In the genomic region with DNA sequence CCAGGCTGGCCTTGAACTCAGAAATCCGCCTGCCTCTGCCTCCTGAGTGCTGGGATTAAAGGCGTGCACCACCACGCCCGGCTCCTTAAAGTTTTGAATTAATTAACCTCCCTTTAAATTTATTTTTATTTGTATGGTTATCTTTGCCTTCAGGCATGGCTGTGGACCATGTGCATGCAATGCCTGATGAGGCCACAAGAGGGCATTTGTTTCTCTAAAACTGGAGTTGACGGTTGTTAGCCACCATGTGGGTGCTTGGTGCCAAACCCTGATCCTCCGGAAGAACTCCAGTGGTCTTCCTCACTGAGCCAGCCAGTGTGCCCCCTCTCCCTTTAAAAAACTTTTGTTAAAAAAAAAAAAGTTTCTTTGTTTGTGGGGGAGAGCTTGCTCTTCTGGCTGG, we compare ENCODE assay signal across 8 mouse cellular contexts. TPM values are rescaled to one million over a fixed set of nuclear protein-coding genes. Genes with fewer than 3 reads are reported as not detected.
A peak's percentile ranks its signal among the peaks of the same experiment; 100 is the strongest.
DNase-seq lines count a peak whose midpoint lies in the region; ATAC-seq and TF ChIP-seq lines count a peak whose summit lies in the region.
"Had no signal": no experiment of that assay in that cellular context is flagged by ENCODE, and none has a peak within 500 bp of the region (broad histone marks: within the 10 kb centered on the region; RNA-seq: fewer than 3 reads in every experiment).

No protein-coding gene starts in this region.

- DNase-seq in layer of hippocampus, adult 11-12 months (ENCODE audit: low spot score): peak; percentile 29
- no peak for DNase-seq in layer of hippocampus, adult 9-10 months (ENCODE audit: low spot score)
- DNase-seq in ES-E14 (ENCODE audit: low read depth, low spot score): peak; percentile 71
- peak; percentile 53 to 75 for DNase-seq in heart, postnatal 10 days
- DNase-seq in lung, embryonic 14.5 days: peak; percentile 77
- peak; percentile 48 to 66 for DNase-seq in spleen, postnatal 14 days (ENCODE audit: low spot score in 2 of 2)

- no peak overlapping the region for H3K9ac ChIP-seq in ES-E14 (ENCODE audit: insufficient read depth, low read depth, low read length, poor library complexity, severe bottlenecking)
- H3K9ac ChIP-seq in lung, embryonic 14.5 days: no peak overlapping the region

- 63% methylated on average over 6 of the region's 6 CpGs for WGBS in lung, embryonic 14.5 days

- H3K27ac ChIP-seq in ES-E14 (ENCODE audit: insufficient read depth, low read depth, low read length, poor library complexity, severe bottlenecking): no peak overlapping the region
- no peak overlapping the region for H3K27ac ChIP-seq in bone marrow macrophage, adult 2 months (ENCODE audit: insufficient read depth, low read depth, low read length)
- no peak overlapping the region for H3K27ac ChIP-seq in lung, embryonic 14.5 days (ENCODE audit: low read depth)
- H3K27ac ChIP-seq: heart, embryonic 13.5 days had no signal

- H3K4me3 ChIP-seq in ES-E14 (ENCODE audit: insufficient read depth in 1 of 2, low read depth in 1 of 2, low read length in 2 of 2, poor library complexity in 1 of 2, severe bottlenecking in 1 of 2): no peak overlapping the region
- no peak overlapping the region for H3K4me3 ChIP-seq in bone marrow macrophage, adult 2 months (ENCODE audit: insufficient read depth, low read length)
- H3K4me3 ChIP-seq in lung, embryonic 14.5 days (ENCODE audit: low read depth, low read length): no peak overlapping the region

- TF ChIP-seq CTCF in bone marrow macrophage, adult 2 months (IDR thresholded peaks at IDR 0.05; ENCODE audit: low read depth, low read length): peak; percentile 70
- peak; percentile 64 for TF ChIP-seq CTCF in lung, embryonic 14.5 days (IDR thresholded peaks at IDR 0.05; ENCODE audit: low read depth)

- H3K4me2 ChIP-seq in lung, embryonic 14.5 days: no peak overlapping the region

- H3K9me3 ChIP-seq in ES-E14 (ENCODE audit: control insufficient read depth, insufficient read depth, low read depth, low read length): no peaks in the 10 kb centered on the region
- no peaks in the 10 kb centered on the region for H3K9me3 ChIP-seq in lung, embryonic 14.5 days (ENCODE audit: low read depth, low read length)
- H3K9me3 ChIP-seq: heart, embryonic 13.5 days had no signal

- H3K36me3 ChIP-seq in ES-E14 (ENCODE audit: control insufficient read depth, insufficient read depth, low read length, poor library complexity, severe bottlenecking): no peaks in the 10 kb centered on the region
- no peaks in the 10 kb centered on the region for H3K36me3 ChIP-seq in lung, embryonic 14.5 days (ENCODE audit: insufficient read depth)
- H3K36me3 ChIP-seq: heart, embryonic 13.5 days had no signal

- H3K4me1 ChIP-seq in ES-E14 (ENCODE audit: control insufficient read depth in 2 of 2, insufficient read depth in 2 of 2, low read length in 2 of 2, poor library complexity in 1 of 2): 0 out of 4 replicates have a peak, but pooled peaks cover 0 to 2% of the 10 kb centered on the region in 2 experiments
- peaks cover 3% of the 10 kb centered on the region for H3K4me1 ChIP-seq in bone marrow macrophage, adult 2 months (ENCODE audit: control insufficient read depth, insufficient read depth, low read length)
- no peaks in the 10 kb centered on the region for H3K4me1 ChIP-seq in lung, embryonic 14.5 days (ENCODE audit: insufficient read depth)

- ATAC-seq in lung, embryonic 14.5 days (ENCODE audit: insufficient read depth): no peak

- intact Hi-C loops in heart, postnatal 10 days (cut with DNase I): loop anchor here (2.0 to 10.0 kb wide), 4 partner anchors 43 to 229 kb away; partner anchors contain the start of gene Ssb

- in situ Hi-C loops in ES-E14 (cut with MboI; ENCODE audit: low sequenced_read_pairs in 2 of 2, unreplicated experiment in 2 of 2): loop anchor here in 1 of 2 experiments (10.0 kb wide), 1 partner anchor 149 kb away; the partner anchor contains the start of genes Ccdc173 and Phospho2

- H3K27me3 ChIP-seq in lung, embryonic 14.5 days (ENCODE audit: insufficient read depth, low read length): no peaks in the 10 kb centered on the region

- no peak for TF ChIP-seq POLR2A in bone marrow macrophage, adult 2 months (IDR thresholded peaks at IDR 0.05; ENCODE audit: borderline replicate concordance, low read depth, low read length)

TF ChIP-seq in ES-E14, 5 proteins besides CTCF, POLR2A, EP300 and RAD21:
- TF ChIP-seq MAFK (IDR thresholded peaks at IDR 0.05; ENCODE audit: insufficient read depth, low read depth, low read length): no peak
- TF ChIP-seq ZC3H11A (IDR thresholded peaks at IDR 0.05; ENCODE audit: borderline replicate concordance, low read depth, low read length): no peak
- TF ChIP-seq ZNF384 (IDR thresholded peaks at IDR 0.05; ENCODE audit: low read depth, low read length): no peak
- TF ChIP-seq HCFC1 (IDR thresholded peaks at IDR 0.05; ENCODE audit: borderline replicate concordance, insufficient read depth, low read length): no peak
- TF ChIP-seq CHD2 (IDR thresholded peaks at IDR 0.05; ENCODE audit: low read depth, low read length): no peak
TF ChIP-seq in ES-E14: peak in this region for 0.

RNA-seq across cellular contexts. Expression of gene Bbs5, which starts 11.2 kb away (rescaled TPM):
- 7.8 and 8.3 TPM in 2 replicates for total RNA-seq in ES-E14 (2012; rRNA removed)
- 5.7 and 6.5 TPM in 2 replicates for polyA plus RNA-seq in bone marrow macrophage, adult 2 months (2012; ENCODE audit: insufficient read depth, insufficient read length, missing spikeins)
- 1 to 10 TPM; 5.6 to 5.7 TPM for total RNA-seq in heart, postnatal 10 days (2021)
- polyA plus RNA-seq in lung, embryonic 14.5 days (2014; fragmentation: Nextera tagmentation; extraction: Ambion mirVana): 14.2 and 15.6 TPM in 2 replicates

RNA-seq across cellular contexts. Expression of gene Klhl41, which starts 34.1 kb away (rescaled TPM):
- 0.37 and 0.40 TPM in 2 replicates for total RNA-seq in ES-E14 (2012; rRNA removed)
- not detected in 2 replicates for polyA plus RNA-seq in bone marrow macrophage, adult 2 months (2012; ENCODE audit: insufficient read depth, insufficient read length, missing spikeins)
- 10 to 100 TPM; 70.3 to 76.3 TPM for total RNA-seq in heart, postnatal 10 days (2021)
- 0.13 and 0.76 TPM in 2 replicates for polyA plus RNA-seq in lung, embryonic 14.5 days (2014; fragmentation: Nextera tagmentation; extraction: Ambion mirVana)

RNA-seq across cellular contexts. Expression of gene Lrp2, which starts 49.9 kb away (rescaled TPM):
- 103 and 124 TPM in 2 replicates for total RNA-seq in ES-E14 (2012; rRNA removed)
- polyA plus RNA-seq in bone marrow macrophage, adult 2 months (2012; ENCODE audit: insufficient read depth, insufficient read length, missing spikeins): not detected in 2 replicates
- total RNA-seq in heart, postnatal 10 days (2021): 1 to 10 TPM in 1 of 2 experiments, under 1 TPM in 1; 0.65 to 2.1 TPM
- polyA plus RNA-seq in lung, embryonic 14.5 days (2014; fragmentation: Nextera tagmentation; extraction: Ambion mirVana): 1.1 and 1.5 TPM in 2 replicates

Comparison
In these comparisons a context has a peak if more than half of its experiments do, and no peak if none do; other contexts are left out.
1. RNA of gene Klhl41, which starts 34.1 kb away (total RNA-seq): 70.3 to 76.3 TPM in heart, postnatal 10 days; 0.37 to 0.40 TPM in ES-E14; every median in the first group is over 10 times any median in the second.
2. RNA of gene Lrp2, which starts 49.9 kb away (total RNA-seq): 103 to 124 TPM in ES-E14; 0.65 to 2.1 TPM in heart, postnatal 10 days; every median in the first group is over 10 times any median in the second.